Mouse (Mus musculus) mature B cell (primary cell): Measurements from ENCODE around the gene Ace.

ENCODE experiments used
- in situ Hi-C: fragments of 300-500 bp; cut with MboI; formaldehyde crosslinking; loops from 2 replicates; pipeline ENCODE4 v1.14.3; 2019

Gene Ace

GRCm38 (mm10) chr11:105944770-105945672, 22.7 kb upstream of the Ace start:
- in situ Hi-C loops: no loop called here

GRCm38 (mm10) chr11:105946694-105947154, 21.0 kb upstream of the Ace start:
- in situ Hi-C loops: no loop called here

- in situ Hi-C loops: no loop called here
These were observed 19.5 kb upstream of the Ace start for GRCm38 (mm10) chr11:105948255-105948654.

GRCm38 (mm10) chr11:105950519-105950918, 17.2 kb upstream of the Ace start:
- in situ Hi-C loops: no loop called here

DNA sequence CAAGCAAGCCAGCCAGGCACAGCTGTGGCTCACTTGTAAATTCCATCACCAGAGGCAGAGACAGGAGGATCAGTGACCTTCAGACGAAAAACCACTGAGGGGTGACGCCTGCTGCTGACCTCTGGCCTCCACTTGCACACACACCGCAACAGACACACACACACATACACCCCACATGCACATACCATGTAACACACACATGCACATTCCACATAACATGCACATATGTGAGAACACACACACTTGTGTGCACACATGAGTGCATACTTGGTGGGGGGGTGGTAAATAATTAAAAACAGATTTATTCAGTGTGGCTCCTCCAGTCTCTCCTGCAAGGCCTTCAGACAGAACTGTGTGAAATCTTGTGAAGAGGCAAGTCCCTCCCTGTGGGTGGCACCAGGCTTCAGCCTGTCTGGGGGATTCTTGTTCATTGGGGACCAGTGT, 16.1 kb upstream of the Ace start:
- in situ Hi-C loops: no loop called here

DNA sequence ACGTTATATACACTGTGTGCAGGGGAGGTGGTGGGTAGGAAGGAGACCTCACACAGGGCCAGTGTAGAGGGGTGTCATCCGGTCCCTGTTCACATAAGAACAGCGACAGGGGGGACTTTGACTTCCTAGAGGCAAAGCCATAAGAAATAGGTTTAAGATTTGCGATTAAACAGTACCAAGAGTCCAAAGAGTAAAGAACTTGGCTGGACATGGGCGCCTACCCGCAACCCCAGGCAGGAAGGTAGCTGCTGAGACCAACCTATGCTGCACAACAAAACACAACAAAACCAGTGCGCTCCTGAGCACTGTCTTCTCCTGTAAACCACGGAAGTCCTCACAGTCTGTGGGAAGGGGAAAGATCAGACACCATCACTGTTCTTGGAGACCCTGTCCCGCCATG, 15.6 kb upstream of the Ace start:
- in situ Hi-C loops: no loop called here

GRCm38 (mm10) chr11:105952911-105953386, 14.8 kb upstream of the Ace start, which contains the start of gene Cyb561:
Gene Cyb561 (minus strand): TSS chr11:105953336.
- in situ Hi-C loops: no loop called here

DNA sequence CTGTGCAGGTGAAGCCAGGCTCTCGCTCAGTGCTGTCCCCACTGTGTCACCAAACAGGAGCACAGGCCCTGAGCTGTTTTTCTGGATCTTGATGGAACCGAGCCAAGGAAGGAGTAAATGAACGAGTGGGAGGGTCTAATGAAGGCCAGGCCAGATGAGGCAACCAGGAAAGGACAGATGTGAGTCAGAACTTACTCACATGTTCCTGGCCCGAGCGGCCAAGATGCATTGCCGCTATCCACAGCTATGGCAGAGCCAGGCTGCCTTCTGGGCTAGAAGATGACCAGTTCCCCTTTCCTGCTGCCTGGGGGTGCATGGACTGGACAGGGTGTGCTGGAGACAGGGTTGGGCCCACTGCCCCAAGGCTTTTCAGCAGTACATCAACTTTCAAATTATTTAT, 14.3 kb upstream of the Ace start:
- in situ Hi-C loops: no loop called here

- in situ Hi-C loops: no loop called here
These were observed 11.8 kb upstream of the Ace start for GRCm38 (mm10) chr11:105955815-105956430.

- in situ Hi-C loops: no loop called here
These were observed 10.2 kb upstream of the Ace start for GRCm38 (mm10) chr11:105957501-105957900.

DNA sequence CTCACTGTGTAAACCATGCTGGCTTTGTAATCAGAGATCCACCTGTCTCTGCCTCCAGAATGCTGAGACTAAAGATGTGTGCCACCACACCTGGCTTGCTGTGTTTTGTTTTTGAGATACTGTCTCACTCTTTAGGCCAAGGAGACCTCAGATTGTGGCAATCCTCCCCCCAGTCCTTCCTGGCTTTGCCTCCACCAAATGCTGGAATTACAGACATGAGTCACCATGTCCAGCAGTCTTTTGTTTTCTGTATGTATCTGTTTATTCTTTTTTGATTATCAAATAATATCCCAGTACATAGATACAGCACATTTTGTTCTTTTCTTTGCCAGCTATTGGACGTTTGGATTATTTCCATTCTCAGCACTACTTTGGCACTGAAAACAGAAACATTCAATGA, 9.2 kb upstream of the Ace start:
- in situ Hi-C loops: no loop called here

DNA sequence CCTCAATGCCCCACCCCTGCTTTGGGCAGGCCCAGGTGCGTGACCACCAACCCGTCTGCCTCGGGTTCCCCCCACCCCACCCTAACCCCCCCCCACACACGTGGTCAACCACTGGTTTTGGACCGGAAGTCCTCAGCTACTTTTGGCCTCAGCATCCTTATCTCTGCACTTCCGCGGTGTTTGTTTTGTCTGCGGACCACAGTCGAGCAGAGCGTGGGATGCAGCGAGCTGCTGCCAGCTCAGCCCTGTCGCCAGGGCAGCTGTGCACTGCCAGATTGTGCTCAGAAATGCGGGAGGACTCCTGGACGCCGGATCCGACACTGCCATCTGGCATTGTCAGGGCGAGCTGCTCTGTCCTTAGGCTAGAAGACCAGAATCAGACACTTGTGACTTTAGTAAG, 8.4 kb upstream of the Ace start:
- in situ Hi-C loops: no loop called here

GRCm38 (mm10) chr11:105964691-105965090, 3.1 kb upstream of the Ace start:
- in situ Hi-C loops: no loop called here

DNA sequence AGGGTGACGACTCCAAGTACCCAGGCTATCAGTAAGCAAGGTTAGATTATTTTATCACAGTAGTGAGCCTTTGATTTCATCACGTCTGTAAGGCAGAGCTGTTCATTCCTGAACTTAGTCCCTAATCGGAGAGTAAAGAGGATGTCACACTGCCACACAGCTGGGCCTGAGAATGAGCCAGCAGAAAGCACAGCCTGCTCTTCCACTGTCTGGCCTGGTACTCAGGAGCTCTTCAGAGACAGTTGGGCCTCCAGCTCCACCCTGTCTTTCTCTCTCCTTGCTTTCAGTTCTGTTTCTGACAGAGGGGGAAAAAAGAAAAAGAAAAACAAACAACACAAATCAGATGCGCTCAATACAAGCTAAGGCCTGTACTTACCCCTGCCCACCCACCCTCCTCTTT, 1.5 kb upstream of the Ace start:
- in situ Hi-C loops: no loop called here

- in situ Hi-C loops: no loop called here
These were observed 1.2 kb downstream of the Ace start for GRCm38 (mm10) chr11:105968948-105969347.

GRCm38 (mm10) chr11:105969516-105969915, 1.8 kb downstream of the Ace start:
- in situ Hi-C loops: no loop called here

GRCm38 (mm10) chr11:105974593-105974992, 6.8 kb downstream of the Ace start:
- in situ Hi-C loops: no loop called here

- in situ Hi-C loops: no loop called here
These were observed 7.3 kb downstream of the Ace start for GRCm38 (mm10) chr11:105975050-105975449.

DNA sequence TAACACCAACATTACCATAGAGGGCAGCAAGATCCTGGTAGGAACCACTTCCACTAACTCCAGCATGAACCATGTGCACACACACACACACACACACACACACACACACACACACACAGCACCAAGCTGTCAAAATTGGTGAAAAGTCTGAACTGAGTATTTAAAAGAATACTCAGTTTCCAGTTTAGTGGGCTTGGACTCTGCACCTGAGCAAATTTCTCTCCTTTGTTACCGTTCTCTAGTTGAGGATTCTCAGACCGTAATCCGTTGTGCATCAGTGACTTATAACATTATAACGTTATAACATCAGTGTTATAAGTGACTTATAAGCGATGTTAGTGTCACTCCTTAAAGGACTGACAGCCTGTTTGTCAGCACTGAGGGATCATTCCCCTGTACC, 7.9 kb downstream of the Ace start:
- in situ Hi-C loops: no loop called here

- in situ Hi-C loops: no loop called here
These were observed 10.5 kb downstream of the Ace start for GRCm38 (mm10) chr11:105978232-105978631.

DNA sequence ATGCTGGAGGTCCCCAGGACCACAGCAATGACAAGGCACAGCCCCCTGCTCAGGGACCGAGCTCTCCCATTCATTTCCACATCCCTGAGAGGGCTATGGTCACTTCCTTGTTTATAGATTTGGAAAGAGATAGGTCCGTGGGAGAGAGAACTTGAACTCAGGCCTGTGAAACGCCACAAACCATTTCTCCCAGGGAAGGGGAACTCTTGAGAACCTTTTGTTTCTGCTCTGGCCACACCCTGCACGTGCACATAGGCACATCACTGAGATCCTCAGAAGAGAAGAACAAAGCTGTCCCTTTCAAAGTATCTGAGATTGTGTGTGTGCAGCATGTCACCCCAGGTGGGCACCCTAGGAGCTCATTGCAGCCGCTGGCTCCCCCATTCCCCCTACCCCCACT, 10.9 kb downstream of the Ace start:
- in situ Hi-C loops: no loop called here

GRCm38 (mm10) chr11:105984452-105984851, 16.7 kb downstream of the Ace start:
- in situ Hi-C loops: no loop called here

- in situ Hi-C loops: no loop called here
These were observed 19.7 kb downstream of the Ace start for GRCm38 (mm10) chr11:105987446-105987845.
